In genomic region chr7:145242851-145243712, GRCm38 (mm10) we compare ENCODE assay signal across 8 mouse cellular contexts. TPM values are rescaled to one million over a fixed set of nuclear protein-coding genes. Genes with fewer than 3 reads are reported as not detected.
A peak's percentile ranks its signal among the peaks of the same experiment; 100 is the strongest.
DNase-seq lines count a peak whose midpoint lies in the region; ATAC-seq and TF ChIP-seq lines count a peak whose summit lies in the region.

No protein-coding gene starts in this region.

- no peak for TF ChIP-seq EP300 in heart, postnatal 0 days (IDR thresholded peaks at IDR 0.05; ENCODE audit: low read depth)

- DNase-seq in brain, adult 2 months (ENCODE audit: low read depth, low spot score) = peak; percentile 84
- peak; percentile 73 for DNase-seq in heart, postnatal 0 days (ENCODE audit: low spot score)
- peak; percentile 89 to 93 for DNase-seq in kidney, postnatal 25 days
- DNase-seq in testis, postnatal 14 days (ENCODE audit: low spot score) = peak; percentile 48

- peak; percentile 68 for ATAC-seq in CD4-positive, CD25-positive, alpha-beta regulatory T cell, adult 4 months
- 0 out of 2 replicates have a peak, but pooled peaks have one; percentile 40 for ATAC-seq in erythroid progenitor cell, adult 5-6 weeks (replicated peaks; ENCODE audit: low FRiP score, poor library complexity, severe bottlenecking)
- peak; percentile 76 for ATAC-seq in heart, postnatal 0 days (ENCODE audit: insufficient read depth, low read depth)
- ATAC-seq in liver, embryonic 16.5 days (ENCODE audit: low read depth) = peak; percentile 24; the same call in 1 of the 2 replicates
- ATAC-seq in neural tube, embryonic 15.5 days (ENCODE audit: low FRiP score) = peak; percentile 84

- TF ChIP-seq CTCF in heart, postnatal 0 days (IDR thresholded peaks at IDR 0.05; ENCODE audit: low read depth) = peak; percentile 95

- H3K27me3 ChIP-seq in heart, postnatal 0 days (ENCODE audit: control insufficient read depth, insufficient read depth, low read length) = no peaks in the 10 kb centered on the region
- H3K27me3 ChIP-seq in liver, embryonic 16.5 days (ENCODE audit: control insufficient read depth, insufficient read depth, low read depth, low read length) = no peaks in the 10 kb centered on the region
- peaks cover 8% of the 10 kb centered on the region for H3K27me3 ChIP-seq in neural tube, embryonic 15.5 days (replicated peaks)

- H3K9me3 ChIP-seq in heart, postnatal 0 days (replicated peaks; ENCODE audit: control insufficient read depth, low read length) = no peaks in the 10 kb centered on the region
- H3K9me3 ChIP-seq in liver, embryonic 16.5 days (replicated peaks; ENCODE audit: control insufficient read depth, low read length) = no peaks in the 10 kb centered on the region
- H3K9me3 ChIP-seq in neural tube, embryonic 15.5 days (replicated peaks) = no peaks in the 10 kb centered on the region

- H3K4me1 ChIP-seq in heart, postnatal 0 days (ENCODE audit: control insufficient read depth, insufficient read depth) = no peaks in the 10 kb centered on the region
- no peaks in the 10 kb centered on the region for H3K4me1 ChIP-seq in liver, embryonic 16.5 days (ENCODE audit: control insufficient read depth, low read depth, low read length)
- H3K4me1 ChIP-seq in neural tube, embryonic 15.5 days = peaks cover 11% of the 10 kb centered on the region

- no peak overlapping the region for H3K27ac ChIP-seq in heart, postnatal 0 days (ENCODE audit: low read depth)
- no peak overlapping the region for H3K27ac ChIP-seq in liver, embryonic 16.5 days (ENCODE audit: low read length)
- no peak overlapping the region for H3K27ac ChIP-seq in neural tube, embryonic 15.5 days (replicated peaks)

- H3K4me2 ChIP-seq in heart, postnatal 0 days (ENCODE audit: low read depth, low read length) = no peak overlapping the region
- no peak overlapping the region for H3K4me2 ChIP-seq in liver, embryonic 16.5 days (ENCODE audit: low read depth, low read length)
- H3K4me2 ChIP-seq in neural tube, embryonic 15.5 days = no peak overlapping the region

- H3K36me3 ChIP-seq in heart, postnatal 0 days (replicated peaks; ENCODE audit: control insufficient read depth, insufficient read depth, low read length) = no peaks in the 10 kb centered on the region
- H3K36me3 ChIP-seq in liver, embryonic 16.5 days (ENCODE audit: control insufficient read depth, insufficient read depth) = no peaks in the 10 kb centered on the region
- no peaks in the 10 kb centered on the region for H3K36me3 ChIP-seq in neural tube, embryonic 15.5 days

- no peak overlapping the region for H3K4me3 ChIP-seq in heart, postnatal 0 days (ENCODE audit: low read depth, low read length)
- H3K4me3 ChIP-seq in liver, embryonic 16.5 days (ENCODE audit: low read depth, low read length) = no peak overlapping the region
- no peak overlapping the region for H3K4me3 ChIP-seq in neural tube, embryonic 15.5 days (replicated peaks)

- 17% methylated on average over 9 of the region's 9 CpGs for WGBS in heart, postnatal 0 days
- WGBS in liver, embryonic 16.5 days (ENCODE audit: insufficient replicate concordance) = 10% methylated on average over 9 of the region's 9 CpGs
- 15% methylated on average over 9 of the region's 9 CpGs for WGBS in neural tube, embryonic 15.5 days

- H3K9ac ChIP-seq in heart, postnatal 0 days (replicated peaks; ENCODE audit: low read depth, low read length) = no peak overlapping the region
- no peak overlapping the region for H3K9ac ChIP-seq in liver, embryonic 16.5 days (ENCODE audit: low read depth, low read length)
- no peak overlapping the region for H3K9ac ChIP-seq in neural tube, embryonic 15.5 days (replicated peaks)

RNA-seq across cellular contexts. Expression of gene 1810010D01Rik, which starts 35.2 kb away (rescaled TPM):
- polyA plus RNA-seq in CD4-positive, CD25-positive, alpha-beta regulatory T cell, adult 4 months (2017; shearing (Covaris generic)) = not detected
- not detected in 2 replicates for total RNA-seq in erythroid progenitor cell, adult 5-6 weeks (2015; ENCODE audit: low replicate concordance)
- total RNA-seq in erythroid progenitor cell, adult 5-6 weeks (2017; ENCODE audit: low replicate concordance) = not detected in 2 replicates
- total RNA-seq in heart, postnatal 0 days (2014; rRNA removed; ENCODE audit: low replicate concordance) = 7.1 TPM in 1 of 2 replicates, not detected in the other
- not detected in 2 replicates for polyA plus RNA-seq in heart, postnatal 0 days (2015; fragmentation: Nextera tagmentation; extraction: Ambion mirVana)
- polyA plus RNA-seq in liver, embryonic 16.5 days (2015; fragmentation: Nextera tagmentation; extraction: Ambion mirVana) = 0.19 TPM in 1 of 2 replicates, not detected in the other
- polyA plus RNA-seq in neural tube, embryonic 15.5 days (2015; fragmentation: Nextera tagmentation; extraction: Ambion mirVana) = 0.59 TPM in 1 of 2 replicates, not detected in the other

RNA-seq across cellular contexts. Expression of gene Tpcn2, which starts 40.7 kb away (rescaled TPM):
- 10 to 100 TPM in 1 of 2 experiments, 1 to 10 TPM in 1; 6.1 to 13.6 TPM for polyA plus RNA-seq in CD4-positive, CD25-positive, alpha-beta regulatory T cell, adult 4 months (2017; shearing (Covaris generic))
- 1.4 and 8.0 TPM in 2 replicates for total RNA-seq in erythroid progenitor cell, adult 5-6 weeks (2015; ENCODE audit: low replicate concordance)
- 3.2 TPM in 1 of 2 replicates, not detected in the other for total RNA-seq in erythroid progenitor cell, adult 5-6 weeks (2017; ENCODE audit: low replicate concordance)
- 5.5 and 6.1 TPM in 2 replicates for total RNA-seq in heart, postnatal 0 days (2014; rRNA removed; ENCODE audit: low replicate concordance)
- polyA plus RNA-seq in heart, postnatal 0 days (2015; fragmentation: Nextera tagmentation; extraction: Ambion mirVana) = 2.7 TPM in 2 replicates
- 2.3 and 2.4 TPM in 2 replicates for polyA plus RNA-seq in liver, embryonic 16.5 days (2015; fragmentation: Nextera tagmentation; extraction: Ambion mirVana)
- 3.2 and 4.8 TPM in 2 replicates for polyA plus RNA-seq in neural tube, embryonic 15.5 days (2015; fragmentation: Nextera tagmentation; extraction: Ambion mirVana)

RNA-seq across cellular contexts. Expression of gene Mrgprf, which starts 57.5 kb away (rescaled TPM):
- polyA plus RNA-seq in CD4-positive, CD25-positive, alpha-beta regulatory T cell, adult 4 months (2017; shearing (Covaris generic)) = not detected
- not detected in 2 replicates for total RNA-seq in erythroid progenitor cell, adult 5-6 weeks (2015; ENCODE audit: low replicate concordance)
- total RNA-seq in erythroid progenitor cell, adult 5-6 weeks (2017; ENCODE audit: low replicate concordance) = not detected in 2 replicates
- total RNA-seq in heart, postnatal 0 days (2014; rRNA removed; ENCODE audit: low replicate concordance) = 1.0 and 4.2 TPM in 2 replicates
- polyA plus RNA-seq in heart, postnatal 0 days (2015; fragmentation: Nextera tagmentation; extraction: Ambion mirVana) = 1.4 and 1.8 TPM in 2 replicates
- polyA plus RNA-seq in liver, embryonic 16.5 days (2015; fragmentation: Nextera tagmentation; extraction: Ambion mirVana) = 0.28 TPM in 1 of 2 replicates, not detected in the other
- polyA plus RNA-seq in neural tube, embryonic 15.5 days (2015; fragmentation: Nextera tagmentation; extraction: Ambion mirVana) = 1.7 and 2.2 TPM in 2 replicates

Comparison
In these comparisons a context has a peak if more than half of its experiments do, and no peak if none do; other contexts are left out.
1. ATAC-seq: peak in every context shown above with its lines; median percentile 84 in neural tube, embryonic 15.5 days; 76 in heart, postnatal 0 days; 68 in CD4-positive, CD25-positive, alpha-beta regulatory T cell, adult 4 months; 40 in erythroid progenitor cell, adult 5-6 weeks; 24 in liver, embryonic 16.5 days.